Mouse (Mus musculus) cerebellum, adult 9-10 months (tissue): ENCODE results near the gene Acoxl.

Experiments
- DNase-seq: peaks from one replicate; pipeline ENCODE4 v3.0.0; 2022

The Acoxl gene

DNA sequence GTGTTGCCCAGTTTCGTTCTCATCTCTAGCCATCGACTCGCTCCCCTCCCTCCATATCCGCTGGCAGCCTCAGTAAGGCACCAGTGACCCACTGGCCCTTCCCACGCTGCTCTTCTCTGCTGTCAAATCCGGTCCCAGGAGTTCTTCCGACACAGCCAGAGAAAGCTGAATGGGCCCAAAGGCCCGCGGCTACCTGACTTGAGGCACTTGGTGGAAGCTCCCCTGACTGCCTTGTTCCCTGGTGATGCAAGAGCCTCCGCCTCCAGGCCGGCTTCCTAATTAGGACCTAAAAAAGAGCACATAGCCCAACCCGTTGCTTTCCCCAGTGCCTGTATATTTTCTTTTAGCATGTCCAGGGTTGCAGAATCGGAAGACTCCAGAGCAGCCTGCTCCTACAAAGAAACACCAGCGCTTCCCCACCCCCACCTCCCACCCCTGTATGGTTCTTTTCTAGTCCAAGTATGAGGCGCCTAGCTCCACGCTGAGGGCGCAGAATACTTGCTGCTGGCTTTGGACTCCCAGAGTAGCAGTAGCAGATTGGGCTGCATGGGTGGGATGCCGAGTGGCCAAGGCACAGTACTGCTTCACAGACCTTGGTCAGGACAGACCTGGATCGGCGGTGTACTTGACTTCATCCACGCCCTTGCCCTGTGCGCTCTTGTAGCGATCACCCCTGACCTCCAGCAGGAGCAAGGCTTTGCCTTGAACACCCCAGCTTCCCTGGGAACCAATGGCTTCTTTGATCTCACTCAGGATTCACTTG is 285.4 kb downstream of the Acoxl start:
- DNase-seq, result no peak

DNA sequence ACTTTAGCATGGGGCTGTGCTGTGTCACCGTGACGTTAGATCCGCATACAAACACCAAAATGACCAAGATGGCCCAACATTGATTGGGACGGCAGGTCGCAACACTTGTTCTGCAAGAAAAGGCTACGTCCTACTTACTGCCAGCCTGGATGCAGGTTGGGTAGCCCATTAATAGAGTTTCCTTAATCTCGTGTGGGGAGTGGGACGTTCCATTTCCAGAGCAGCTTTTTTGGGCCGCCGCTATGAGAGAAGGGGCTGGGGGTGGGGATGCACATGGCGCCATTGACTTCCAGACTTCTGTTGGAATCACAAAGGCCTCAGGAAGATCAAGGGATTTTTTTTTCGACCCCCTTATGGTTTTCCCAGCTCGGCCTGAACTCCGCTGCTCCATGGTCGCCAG is 286.0 kb downstream of the Acoxl start:
- DNase-seq, result no peak

DNA sequence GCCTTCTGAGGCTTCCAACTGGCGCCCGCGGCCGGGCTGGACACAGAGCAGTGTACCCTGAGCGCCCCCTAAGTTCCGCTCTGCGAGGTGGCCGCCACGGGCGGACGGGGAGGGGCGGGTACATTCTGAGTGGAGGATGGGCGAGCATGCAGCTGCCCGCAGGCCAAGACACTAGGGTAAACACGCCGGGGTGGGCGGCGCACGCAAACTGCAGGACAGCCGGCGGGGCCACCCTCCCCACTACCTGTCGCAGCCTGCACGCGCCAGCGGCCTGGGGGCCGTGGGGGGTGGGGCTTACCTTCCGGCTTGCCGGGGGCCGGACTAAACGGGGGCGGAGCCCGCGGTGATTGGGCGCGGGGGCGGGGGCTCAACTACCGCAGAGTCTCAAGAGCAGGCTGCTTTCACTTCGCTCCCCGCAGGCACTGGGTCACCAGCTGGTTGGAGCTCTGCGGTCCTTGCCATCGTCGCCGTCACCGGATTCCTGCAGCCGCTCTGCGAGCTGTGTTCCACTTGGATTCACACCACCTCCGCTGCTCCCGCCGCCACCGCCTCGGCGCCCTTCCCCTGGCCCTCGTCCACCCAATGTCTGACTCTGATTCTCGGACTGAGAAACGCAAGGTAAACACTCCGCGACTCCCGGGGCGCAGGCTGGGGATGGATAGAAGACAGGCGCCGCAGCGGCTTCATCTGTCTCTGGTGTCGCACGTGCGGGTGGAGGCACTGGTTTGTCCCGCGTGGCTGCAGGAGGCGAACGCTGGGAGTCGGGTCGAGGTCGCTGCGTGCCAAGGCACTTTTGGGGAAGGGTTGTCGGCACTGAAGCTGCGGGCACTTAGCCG is 287.2 kb downstream of the Acoxl start, which contains the start of gene Bcl2l11:
Gene Bcl2l11 (plus strand): TSS at position 404 of the 836 bp plus-strand sequence.
- DNase-seq, result peak; percentile 83

DNA sequence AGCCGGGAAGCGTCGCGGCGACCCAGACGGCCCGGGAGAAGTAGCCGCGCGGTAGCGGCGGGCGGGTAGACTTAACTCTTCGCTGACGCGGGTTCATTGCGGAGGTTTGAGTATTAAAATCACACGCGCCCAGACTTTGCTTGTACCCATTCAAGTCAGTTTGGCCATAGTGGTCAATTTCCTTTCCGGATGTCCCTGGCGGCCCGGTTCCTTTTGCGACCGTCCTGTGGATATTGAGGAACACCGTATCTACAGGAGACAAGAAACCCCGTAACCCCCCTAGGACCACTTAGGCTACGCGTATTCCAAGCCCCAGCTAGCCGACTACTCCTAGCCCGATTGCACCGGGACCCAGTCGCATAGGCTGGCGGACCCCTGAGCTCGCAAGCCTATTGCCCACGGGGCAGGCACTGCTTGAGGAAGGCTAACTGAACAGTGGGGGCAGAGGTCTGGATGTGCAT is 287.9 kb downstream of the Acoxl start:
- DNase-seq, result peak; percentile 18

DNA sequence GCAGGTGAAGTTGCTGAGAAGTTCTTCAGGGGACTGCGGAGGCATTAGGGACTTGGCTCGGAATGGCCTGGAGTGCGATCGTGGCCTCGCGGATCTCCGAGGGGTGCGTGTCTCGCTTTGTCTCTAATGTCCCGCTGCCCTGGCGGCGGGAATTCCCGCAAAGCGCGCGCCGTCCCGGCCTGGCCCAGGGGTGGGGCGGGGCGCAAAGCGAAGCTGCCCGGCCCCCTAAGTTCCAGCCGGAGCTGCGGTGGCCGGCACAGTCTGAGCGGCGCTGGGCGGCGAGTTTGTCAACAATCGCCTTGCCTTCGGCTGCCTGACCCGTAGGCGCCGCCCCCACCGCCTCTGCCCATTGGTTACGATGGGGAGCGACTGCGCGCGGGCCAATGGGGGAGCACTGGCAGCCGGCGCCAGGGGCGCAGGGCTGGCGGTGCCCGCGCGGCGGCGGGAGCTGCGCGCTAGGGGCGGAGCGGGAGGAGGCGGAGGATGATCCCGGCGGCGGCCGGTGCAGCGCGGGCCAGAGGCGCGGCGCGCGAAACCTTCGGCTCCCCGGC is 288.5 kb downstream of the Acoxl start:
- DNase-seq, result peak; percentile 82

DNA sequence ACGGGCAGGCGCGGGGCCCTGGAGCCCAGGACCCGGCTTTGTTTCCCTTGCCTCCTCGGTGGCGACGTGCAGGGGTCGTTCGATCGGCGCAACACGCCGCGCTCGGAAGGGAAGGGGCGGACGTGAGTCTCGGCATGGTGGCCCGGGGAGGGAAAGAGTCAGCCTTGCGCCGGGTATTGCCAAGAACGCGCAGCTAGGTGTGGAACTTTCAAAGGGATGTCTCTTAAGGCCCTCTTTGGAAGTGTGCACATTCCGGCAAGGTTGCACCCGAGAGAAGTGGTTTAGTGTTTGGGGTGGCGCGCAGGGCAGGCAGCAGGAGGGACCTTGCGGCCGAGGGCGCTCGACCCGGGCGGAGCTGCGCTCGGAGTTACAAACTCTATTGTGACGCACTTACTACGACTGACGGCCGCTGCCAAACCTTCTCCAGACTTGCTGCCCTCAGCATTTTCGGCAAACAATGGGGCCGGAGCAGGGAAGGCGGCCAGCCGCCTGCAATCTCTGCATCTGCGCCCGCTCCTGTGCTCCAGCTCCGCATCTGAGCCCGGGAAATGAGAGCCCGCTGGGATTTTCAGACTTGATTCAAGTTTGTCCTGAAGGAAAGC is 289.1 kb downstream of the Acoxl start:
- peak; percentile 51 for DNase-seq

DNA sequence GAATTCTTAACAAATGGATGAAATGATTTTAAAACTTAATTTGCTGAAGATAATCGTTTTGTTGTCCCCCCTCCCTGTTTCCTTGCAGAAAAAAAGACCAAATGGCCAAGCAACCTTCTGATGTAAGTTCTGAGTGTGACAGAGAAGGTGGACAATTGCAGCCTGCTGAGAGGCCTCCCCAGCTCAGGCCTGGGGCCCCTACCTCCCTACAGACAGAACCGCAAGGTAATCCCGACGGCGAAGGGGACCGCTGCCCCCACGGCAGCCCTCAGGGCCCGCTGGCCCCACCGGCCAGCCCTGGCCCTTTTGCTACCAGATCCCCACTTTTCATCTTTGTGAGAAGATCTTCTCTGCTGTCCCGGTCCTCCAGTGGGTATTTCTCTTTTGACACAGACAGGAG is 289.9 kb downstream of the Acoxl start:
- DNase-seq, result no peak

DNA sequence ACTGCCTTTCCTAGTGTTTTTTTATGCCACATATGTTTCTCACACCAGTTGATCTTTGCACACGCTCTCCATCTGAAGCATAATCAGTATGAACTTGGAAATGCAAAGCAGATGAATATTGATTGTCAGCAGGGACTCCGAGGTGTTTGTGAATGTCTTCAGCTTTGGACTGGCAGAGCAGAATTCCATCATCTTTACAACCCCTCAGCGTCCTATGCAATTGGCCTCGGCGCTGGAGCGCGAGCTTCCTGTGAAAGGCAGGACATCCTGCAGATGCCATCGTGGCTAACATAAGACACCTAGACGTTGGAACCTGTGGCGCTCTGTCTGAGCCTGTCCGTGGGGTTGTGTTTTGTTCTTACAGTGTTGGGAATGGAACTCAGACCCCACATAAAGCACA is 292.8 kb downstream of the Acoxl start:
- DNase-seq, result no peak

DNA sequence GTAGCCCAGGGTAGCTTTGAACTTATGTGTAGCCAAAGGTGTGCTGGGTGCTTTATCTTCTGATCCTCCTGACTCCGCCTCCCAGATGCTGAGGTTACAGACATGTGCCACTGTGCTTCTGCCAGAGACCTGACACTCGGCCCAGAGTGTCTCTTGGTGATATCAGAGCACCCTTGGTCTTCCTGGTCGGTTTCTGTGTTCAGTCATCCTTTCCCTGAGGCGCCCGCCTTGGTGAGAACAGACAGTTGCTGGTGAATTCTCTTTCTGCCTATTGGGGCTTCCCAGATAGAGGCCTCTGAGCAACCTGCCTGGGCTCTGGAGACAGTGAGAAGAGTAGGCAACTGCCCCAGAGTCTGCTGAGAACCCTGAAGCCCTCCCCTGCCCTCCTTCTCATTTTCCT is 294.0 kb downstream of the Acoxl start:
- no peak for DNase-seq

DNA sequence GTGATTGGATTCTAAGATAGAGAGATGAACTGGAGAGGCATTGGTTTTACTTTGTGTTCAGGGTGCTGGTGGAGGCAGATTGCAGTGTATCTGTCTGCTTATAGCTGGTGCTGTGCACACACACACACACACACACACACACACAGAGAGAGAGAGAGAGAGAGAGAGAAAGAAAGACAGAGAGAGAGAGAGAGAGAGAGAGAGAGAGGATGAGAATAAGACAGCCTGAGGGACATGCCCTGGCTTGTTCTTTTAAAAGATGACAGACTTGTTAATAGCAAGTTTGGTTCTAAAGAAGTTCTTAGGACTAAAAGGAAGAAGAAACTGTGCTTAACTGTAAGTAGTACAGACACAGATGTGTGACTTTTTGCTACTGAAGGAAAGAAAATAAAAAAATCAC is 295.2 kb downstream of the Acoxl start:
- DNase-seq, result no peak

DNA sequence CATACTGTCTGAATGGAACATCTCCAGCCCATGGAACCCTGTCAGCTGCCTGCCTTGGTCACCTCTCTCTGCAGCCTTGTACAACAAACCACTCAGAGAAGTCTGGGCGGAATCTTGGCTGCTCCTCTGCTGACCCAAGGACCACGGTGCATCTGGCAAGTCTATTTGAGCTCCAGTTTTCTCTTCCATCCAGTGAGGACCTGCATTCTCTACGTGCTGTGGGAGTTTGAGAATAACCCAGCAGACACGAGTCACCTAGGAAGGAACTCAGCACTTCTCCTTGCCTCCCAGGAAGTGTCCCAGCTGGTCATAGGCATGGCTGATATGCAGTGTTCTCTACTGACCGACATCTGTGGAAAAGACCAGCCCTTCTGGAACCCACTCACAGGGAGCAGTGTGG is 295.8 kb downstream of the Acoxl start:
- DNase-seq, result no peak

DNA sequence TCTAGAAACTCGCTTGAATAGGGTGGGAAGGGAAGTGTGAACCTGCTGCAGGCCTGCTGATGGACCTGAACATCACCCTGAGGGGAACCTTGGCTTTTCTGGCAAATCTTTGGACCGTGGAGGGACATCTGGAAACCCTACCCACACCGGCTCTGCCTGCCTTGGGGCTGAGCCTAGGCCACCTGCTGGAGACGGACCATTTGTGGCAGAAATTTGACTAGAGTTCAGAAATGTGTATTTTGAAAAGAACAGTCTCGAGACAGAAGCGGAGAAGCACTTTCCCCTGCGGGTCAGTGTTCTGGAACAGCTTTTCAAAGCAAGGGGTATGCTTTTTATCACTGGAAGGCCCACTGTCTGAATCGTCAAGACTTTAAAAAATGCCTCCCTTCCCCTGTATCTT is 296.3 kb downstream of the Acoxl start:
- no peak for DNase-seq

DNA sequence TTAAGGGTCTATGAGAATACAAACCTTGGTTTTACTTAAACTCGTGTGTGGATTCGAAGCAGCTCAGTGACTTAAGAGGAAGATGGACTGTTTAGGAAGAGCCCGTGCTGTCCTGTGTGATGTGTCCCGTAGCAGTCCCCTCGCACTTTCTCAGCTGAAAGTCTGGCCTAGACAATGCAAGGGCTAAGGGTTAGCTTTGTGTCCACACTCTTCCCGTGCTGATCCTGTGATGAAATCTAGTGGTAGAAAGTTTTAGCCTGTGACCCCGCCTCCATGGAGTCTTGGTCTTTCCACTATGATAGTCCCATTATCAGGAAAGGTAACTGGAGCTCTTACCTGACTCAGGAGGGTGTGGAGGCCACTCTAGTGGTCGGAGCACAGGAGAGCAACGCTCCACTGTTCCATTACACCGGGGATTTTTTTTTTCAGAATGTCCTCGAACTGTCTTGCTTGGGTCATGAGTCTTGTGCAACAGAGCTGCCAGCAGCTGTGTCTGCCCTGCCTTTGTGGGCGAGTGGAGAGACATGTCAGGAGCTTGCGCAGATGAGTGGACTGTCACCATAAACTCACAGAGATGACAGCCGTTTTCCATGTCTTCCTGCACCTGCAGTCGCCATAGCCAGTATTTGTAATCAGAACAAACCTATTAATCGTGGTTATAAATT is 298.2 kb downstream of the Acoxl start:
- no peak for DNase-seq

DNA sequence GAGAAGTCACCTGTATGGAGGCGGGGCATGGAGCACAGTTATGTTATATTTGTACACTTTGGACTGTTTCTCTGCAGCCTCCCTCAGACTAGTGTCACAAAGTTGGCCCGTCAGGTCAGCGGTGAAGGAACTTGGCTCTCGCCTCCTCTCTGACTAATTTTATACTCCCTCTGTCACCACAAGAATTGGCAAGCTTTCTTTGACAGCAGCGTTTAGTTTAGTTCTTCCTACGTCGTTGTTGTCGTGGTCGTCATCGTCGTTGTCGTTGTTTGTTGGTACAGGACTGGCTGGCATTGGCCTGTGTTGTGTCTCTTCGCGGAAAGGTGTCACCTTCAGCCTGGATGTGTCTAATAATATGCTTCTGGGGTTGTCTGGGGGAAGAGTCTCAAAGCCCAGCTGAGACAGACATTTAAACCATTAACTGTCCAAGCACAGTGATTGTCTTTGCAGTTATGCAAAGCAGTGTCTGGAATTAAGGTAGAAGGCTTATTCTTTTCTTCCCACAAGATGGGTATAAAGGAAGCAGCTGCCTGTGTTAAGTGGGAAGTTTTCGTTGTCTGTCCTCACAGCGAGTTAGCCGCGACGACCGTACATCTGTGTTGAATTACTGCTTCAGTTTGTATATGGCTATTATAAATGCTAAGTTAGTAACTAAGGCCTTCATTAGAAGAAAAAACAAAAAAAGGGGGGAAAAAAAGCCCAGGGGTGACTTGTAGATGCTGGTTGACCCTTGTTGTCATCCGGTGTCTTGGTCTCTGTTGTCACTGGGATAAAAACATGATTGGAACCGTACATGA is 299.0 kb downstream of the Acoxl start:
- DNase-seq, result no peak

DNA sequence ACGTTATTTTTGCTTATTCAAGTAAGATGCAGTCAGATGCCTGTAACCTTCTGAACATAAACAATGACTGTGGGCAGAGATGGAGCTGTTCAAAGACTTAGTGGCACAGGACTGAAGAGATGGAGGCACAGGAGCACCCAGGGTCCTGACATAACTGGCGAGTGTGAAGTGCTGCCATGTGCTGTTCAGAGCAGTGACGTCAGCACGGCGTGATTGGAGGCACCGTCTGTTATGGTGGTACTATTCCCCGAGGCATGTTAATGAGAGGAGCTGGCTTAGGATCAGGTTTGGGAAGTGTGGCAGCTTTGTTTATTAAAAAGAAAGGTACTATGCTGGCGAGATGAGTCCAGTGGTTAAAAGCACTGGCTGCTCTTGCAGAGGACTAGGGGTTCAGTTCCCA is 300.2 kb downstream of the Acoxl start:
- DNase-seq, result no peak

DNA sequence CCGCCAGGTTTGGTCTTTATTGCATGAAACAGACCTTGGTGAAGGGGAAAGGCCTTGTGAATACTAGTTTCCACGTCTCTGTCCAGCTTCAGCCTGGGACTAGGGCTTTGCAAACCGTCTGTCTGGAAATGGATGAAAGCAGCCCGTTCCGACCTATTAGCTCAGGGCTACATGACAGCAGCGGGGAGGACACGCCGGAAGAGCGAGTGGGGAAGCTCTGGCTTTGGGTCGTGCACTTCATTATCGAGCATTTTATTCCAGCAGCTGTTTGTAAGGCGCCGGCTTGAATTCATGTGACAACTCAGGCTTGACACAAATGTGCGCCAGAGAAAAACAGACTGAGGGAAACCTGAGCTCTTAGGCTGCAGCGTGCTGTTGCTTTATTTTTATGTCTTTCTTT is 301.1 kb downstream of the Acoxl start:
- DNase-seq, result no peak

DNA sequence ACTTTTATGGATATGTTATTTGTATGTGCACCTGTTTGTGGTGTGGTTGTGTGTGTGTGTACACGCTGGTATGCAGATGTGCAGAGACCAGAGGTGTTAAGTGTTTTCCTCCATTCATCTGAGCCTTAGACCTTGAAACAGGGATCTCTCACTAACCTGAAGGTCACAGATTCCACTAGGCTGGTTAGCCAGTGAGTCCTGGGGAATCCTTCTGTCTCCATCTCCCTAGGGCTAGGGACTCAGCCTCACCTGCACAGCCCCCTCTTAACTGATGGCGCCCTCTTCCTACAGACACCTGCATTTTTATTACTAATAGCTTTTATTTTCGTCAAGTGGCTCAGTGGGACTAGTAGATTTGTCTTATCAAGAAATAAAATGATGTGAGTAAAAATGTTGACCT is 301.5 kb downstream of the Acoxl start:
- no peak for DNase-seq

DNA sequence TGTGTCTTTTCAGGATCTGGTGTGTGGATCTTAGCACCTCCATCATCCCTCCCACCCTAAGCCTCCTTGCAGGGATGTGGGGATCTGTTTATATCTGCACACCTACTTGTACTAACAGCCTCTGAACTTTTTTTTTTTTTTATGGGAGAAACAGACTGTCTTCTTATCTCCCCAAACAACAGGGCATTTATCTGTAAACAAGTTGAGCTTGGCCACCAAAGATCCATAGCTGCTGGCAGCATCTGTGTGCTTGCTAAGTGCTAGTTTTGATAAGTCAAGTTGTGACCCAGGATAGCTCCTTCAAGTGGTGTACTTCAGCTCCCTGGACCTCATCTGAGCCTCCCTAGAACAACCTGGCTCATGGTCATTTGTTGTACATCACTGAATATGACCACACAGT is 305.3 kb downstream of the Acoxl start:
- no peak for DNase-seq

DNA sequence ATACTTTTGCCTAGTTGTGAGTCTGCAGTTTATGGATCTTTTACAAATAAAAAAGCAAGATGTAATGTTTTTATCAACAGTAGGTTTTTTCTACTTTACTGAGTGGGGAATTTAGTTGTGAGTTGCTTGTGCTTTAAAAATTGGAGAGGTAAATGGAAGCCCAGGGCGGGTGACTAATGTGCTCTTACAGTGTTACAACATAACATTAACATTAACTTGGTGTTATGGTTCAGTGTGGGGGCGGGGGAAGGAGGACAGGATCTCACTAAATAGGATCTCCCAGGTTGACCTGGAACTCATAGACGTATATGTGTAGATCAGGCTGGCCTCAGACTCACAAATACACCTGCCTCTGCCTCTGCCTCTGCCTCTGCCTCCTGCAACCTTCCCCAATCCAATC is 306.8 kb downstream of the Acoxl start:
- no peak for DNase-seq

DNA sequence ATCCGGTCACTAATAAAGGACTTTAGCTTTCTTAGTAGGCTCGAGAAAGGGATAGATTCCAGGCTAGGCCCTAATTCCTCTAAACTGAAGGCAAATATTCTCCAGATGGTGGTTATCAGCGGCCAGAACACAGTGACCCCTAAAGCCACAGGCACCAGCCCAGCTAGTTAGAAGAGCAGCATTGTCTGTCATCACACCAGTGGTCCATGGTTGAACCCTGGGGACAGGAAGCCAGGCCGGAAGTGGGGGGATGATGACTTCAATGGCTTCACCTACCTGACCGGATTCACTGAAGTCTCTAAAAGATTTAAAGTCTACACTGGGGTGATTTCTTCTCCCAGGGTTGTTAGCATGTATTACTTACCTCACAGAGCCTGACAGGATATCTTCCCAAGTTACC is 310.9 kb downstream of the Acoxl start:
- no peak for DNase-seq

DNA sequence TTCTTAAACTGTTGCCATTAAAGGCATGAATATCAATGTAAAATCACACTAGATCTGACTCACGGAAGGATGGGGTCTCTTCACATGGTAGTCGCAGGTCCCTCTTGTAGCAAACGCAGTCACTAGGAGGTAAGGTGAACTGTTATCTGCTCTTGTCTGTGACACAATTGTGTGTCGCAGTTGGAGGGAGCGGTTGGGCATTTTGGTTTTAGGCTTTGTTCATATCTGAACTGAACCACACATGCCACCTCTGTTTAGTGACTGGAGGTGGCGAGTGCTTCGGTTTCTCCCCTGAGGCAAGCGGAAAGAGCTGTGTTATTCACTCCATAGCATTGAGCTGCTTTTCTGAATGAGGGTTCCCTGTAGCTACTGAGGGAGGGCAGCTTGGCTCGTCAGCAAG is 313.5 kb downstream of the Acoxl start:
- no peak for DNase-seq
